Mouse (Mus musculus): ENCODE measurements around the gene Adgrv1.
"Not testable (repeated sequence)": the region's sequence is repeated elsewhere in the genome, so short reads cannot be mapped to it uniquely, and the experiment has no call there.

Adgrv1 gene

DNA sequence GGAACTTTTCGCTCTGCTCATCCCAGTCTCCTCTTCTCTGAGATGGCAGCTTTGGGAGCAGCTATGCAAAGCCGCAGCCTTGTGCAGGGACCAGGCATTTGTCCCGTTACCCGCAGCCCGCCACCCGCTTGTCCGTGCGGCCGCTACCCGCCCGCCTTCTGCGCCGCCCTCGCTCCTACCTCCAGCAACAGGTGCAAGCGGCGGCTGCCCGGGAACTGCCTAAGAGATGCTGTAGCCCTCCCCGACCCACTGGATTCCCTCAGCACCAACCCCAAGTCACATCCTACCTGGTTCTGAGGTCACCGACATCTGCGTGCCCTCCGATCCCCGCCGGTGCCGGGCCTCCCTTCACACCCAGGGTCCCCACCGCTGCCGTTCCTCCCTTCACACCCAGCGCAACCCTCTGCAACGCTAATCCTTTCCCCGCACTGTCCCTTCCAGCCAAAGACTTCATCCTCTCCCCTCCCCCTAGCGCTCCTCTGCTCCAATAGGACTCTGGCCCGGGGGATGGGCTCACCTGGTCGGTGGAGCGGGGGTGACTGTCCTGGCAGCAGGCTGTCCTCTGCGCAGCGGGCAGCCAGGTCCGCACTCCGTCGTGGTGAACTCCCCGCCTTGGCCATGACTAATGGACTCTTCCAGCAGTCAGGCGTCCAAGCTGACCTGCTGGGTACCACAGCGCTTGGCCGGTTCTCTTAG, at the start of gene Adgrv1:
Gene Adgrv1 (minus strand): TSS at position 435 of the 696 bp plus-strand sequence.
- DNase-seq (ENCODE audit: low spot score in 2 of 2), result peak; percentile 11 to 26

DNA sequence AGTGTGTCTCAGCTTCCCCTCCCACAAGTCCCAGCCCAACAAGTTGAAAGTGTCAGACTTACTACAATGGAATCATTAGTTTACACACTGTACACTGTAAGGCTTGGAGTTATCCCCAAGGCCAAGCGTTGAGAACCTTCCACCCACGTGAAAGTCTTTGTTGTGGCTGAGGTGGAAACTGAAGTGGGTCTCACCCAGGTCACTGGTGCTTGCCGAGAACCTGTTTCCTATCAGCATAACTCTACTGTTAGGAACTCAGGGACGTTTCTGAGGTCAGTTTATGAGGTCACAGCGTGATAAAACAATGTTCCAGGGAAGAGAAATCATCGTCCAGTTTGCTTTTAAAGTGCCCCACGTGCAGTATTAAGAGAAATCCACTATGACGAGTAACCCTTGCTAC, 42.4 kb upstream of the Adgrv1 start:
- no peak for DNase-seq (ENCODE audit: low spot score in 2 of 2)

DNA sequence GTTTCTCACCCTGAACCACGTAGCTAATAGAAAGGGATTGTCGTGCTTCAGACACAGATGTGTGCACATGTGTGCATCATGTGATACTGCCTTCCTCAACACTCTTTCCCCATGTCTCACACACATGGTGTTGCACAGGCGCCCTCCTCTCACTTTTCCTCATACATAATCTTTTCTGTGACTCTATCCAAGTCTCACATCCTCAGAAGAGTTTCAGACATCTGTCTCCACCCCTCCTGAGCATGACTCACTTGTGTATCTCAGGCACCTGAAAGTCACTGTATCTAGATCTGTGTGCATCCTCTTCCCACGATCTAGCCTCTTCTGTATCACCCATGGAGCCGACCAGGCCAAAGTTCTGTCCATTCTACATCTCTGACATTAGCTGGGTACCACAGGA, 34.8 kb upstream of the Adgrv1 start:
- no peak for DNase-seq (ENCODE audit: low spot score in 2 of 2)

DNA sequence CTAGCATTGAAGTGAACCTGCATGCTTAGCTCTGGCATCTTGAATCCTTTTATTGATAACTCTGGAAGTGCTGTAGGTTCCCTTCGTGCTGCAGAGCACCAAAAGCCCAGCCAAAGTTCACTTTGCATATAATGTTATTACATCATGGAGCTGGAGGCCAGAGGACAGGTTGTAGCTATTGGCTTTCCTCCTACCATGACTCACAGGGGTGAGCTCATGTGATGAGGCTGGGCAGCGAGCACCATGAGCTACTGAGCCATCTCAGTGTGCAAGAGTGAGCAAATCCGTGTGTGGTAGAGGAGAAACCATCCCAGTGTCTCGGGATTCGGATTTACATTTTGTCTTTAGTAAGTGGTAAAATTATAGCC, 31.4 kb upstream of the Adgrv1 start:
- no peak for DNase-seq (ENCODE audit: low spot score in 2 of 2)

DNA sequence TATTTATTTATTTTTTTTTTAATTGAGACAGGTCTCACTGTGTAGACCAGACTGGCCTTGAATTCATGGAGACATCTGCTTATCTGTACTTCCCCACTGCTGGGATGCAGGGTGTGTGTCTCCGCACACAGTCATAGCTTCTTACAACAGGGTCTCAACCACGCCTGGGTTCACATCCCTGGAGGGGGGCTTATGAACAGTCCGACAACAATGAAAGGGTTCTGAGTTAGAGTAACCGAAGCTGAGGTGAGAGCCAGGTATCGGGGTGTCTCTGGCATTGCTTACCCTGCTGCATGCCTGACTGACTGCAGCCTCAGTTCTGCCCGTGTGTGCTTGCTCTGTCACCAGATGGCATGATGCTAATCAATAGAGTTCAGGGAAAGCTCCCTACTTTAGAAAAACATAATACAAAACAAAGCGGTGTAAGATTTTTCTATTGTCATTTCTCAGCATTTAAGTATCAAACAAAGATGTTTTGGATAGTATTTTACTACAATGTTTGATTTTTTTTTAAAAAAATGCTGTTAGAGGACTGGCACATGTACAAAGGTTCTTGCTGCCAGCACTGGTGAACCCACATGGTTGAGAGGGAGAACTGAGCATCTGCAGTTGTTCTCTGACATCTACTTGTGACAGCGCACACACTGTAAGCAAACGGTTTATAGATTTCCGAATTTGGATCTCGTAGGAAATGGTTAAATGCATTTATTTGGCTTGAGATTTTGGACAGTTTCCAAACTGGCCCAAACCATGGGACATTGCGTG, 30.8 kb upstream of the Adgrv1 start:
- DNase-seq (ENCODE audit: low spot score in 2 of 2), result no peak

- DNase-seq (ENCODE audit: low spot score in 2 of 2), result peak in 1 of 2 experiments; percentile 11
These were observed 25.2 kb upstream of the Adgrv1 start for GRCm38 (mm10) chr13:81658053-81658752.

DNA sequence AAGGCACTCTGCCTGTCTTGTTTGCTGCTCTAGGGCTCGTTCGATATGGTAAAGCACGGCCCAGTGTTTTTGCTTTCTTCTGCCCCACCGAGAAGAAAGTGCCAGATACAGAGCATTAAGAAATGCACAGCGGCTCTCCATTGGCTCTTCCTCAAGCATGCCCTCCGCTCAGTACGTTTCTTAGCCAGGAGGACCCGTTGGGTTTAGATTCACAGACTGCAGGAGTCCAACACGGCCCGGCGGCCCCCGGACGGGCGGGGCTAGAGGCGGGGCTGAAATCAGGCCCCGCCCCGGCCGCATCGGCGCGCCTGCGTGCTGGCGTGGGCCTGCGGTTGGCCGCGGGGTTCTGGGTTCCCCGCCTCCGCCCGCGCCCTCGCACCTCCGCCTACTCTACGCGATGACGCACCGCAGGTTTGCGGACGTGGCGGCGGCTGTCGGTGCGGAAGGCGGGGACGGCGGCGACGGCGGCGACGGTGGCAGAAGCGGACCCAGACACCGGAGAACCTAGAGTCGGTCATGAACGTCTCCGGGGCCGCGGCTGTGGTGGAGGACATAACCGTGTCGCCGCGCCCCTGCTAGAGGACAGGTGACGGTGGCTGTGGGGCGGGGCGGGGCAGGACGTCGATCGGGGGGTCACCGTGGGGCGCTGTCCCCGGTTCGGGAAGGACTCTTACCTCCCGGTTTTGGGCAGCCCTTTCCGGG, 24.5 kb upstream of the Adgrv1 start, which contains the start of gene Lysmd3:
Gene Lysmd3 (plus strand): TSS at position 313 of the 702 bp plus-strand sequence.
- DNase-seq (ENCODE audit: low spot score in 2 of 2), result peak; percentile 89 to 92

DNA sequence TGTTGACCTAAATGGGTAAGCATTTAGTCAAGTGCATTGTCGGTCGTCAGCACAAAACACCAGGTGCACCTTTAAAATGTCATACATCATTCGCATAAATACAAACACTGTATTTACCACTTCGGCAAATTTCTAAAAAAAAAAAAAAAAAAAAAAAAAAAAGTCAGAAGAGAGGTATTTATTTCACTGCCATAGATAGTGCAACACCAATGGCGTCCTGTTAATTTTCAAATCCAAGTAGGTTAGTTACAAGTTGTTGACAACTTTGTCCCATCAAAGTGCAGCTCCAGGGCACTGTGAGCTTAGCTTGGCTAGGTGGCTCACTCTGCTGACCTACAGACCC, 24.0 kb upstream of the Adgrv1 start:
- DNase-seq (ENCODE audit: low spot score in 2 of 2), result no peak

GRCm38 (mm10) chr13:81656091-81656850, 23.3 kb upstream of the Adgrv1 start:
- DNase-seq (ENCODE audit: low spot score in 2 of 2), result no peak

GRCm38 (mm10) chr13:81650382-81650781, 17.4 kb upstream of the Adgrv1 start:
- DNase-seq (ENCODE audit: low spot score in 2 of 2), result not testable (repeated sequence)

DNA sequence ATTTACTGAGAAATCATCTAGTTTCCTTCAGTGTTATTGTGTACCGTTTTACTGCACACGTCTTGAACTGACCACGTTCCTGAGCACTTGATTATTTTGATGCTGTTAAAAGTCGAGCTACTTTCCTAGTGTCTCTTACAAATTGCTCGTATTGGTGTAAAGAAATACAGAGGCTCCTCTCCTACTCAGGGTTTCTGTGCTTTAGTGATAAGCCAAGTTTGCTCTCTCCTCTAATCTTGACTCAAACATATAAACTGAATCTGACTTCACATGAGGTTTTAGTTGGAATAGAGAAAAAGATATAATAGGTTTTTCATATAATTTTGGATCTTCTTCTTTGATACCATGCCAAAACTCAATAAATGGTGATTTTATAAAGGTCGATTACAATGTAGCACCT, 13.4 kb upstream of the Adgrv1 start:
- no peak for DNase-seq (ENCODE audit: low spot score in 2 of 2)

- DNase-seq (ENCODE audit: low spot score in 2 of 2), result no peak
These were observed 11.2 kb upstream of the Adgrv1 start for GRCm38 (mm10) chr13:81644047-81644565.

DNA sequence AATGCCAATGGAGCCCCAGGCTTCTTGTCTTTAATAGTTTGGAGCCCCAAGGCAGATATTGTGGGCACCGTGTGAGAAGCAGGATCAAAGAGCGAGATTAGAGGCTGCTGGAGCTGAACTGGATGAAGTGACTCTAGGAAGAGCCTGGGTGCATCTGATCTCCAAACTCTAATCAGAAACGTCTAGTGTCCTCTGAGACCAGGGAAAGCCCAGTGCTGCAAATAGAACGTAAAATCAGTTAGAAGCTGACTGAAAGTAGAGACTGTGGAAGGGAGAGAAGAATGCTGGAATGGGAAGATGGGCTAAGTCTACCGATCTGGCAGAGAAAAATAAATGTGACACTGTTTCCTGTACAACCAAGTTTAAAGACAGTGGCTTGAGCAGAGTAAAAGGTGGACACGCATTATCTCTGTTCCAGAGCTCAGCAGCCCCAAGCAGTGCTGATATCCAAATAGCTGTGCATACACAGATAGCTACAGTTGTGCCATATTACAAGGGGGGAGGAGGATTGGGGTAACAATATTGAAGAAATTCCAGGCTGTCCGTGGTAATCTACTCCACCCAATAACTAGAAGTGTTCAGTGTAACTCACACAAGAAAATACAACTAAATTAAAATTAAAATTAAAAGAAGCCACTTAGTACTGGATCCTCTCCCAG, 9.7 kb upstream of the Adgrv1 start:
- DNase-seq (ENCODE audit: low spot score in 2 of 2), result no peak

DNA sequence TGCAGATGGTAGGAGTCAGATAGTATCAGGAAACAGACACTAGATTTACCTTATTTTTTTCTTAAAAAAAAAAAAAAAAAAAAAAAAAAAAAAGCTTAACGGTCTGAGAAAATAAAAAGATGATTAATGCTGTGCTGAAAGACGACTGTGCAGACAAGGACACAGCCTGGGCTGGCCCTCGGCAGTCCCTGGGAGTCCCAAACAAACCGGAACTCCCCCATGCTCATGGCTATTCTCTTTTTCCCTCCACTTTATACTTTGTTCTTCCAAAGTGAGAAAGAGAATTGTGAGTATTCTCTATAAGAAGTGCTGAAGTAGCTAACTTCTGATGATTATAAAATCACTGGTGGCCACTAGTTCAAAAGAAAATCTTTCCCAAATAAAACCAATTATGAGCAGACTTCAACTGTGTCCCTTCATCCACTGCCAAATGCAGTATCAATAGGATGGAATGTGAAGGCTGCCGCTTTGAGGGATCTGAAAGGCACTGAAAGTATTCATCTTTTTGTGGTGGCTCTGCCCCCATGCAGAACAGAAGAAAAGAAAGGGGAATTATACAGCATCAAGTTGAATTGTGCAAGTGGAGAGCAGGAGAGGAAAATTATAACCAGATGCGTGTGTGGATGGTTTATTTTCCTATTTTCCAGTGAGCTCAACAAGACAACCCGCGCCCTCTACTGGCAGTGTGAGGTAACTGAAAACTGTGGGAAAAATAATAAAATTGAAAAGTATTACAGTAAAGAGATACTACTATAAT, 8.5 kb upstream of the Adgrv1 start:
- DNase-seq (ENCODE audit: low spot score in 2 of 2), result no peak

GRCm38 (mm10) chr13:81640881-81641280, 7.9 kb upstream of the Adgrv1 start:
- DNase-seq (ENCODE audit: low spot score in 2 of 2), result no peak

DNA sequence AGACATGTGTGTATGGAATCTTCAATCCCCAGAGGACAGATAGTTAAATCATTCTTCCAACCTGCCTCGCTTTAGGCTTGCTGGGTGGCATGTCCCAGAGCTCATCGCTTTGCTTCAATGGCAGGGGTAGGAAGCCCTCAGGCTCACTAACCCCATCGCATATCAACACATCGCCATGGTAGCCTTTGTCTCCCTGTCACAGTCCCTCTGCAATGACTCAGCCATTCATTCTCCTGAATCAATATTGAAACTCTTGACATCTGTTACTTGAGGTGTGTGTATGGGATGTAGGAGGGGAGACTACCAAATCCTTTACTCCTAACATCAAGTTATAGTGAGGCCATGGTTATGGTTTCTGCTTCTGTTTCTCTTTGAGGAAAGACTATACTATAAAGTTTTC, 6.7 kb upstream of the Adgrv1 start:
- no peak for DNase-seq (ENCODE audit: low spot score in 2 of 2)

DNA sequence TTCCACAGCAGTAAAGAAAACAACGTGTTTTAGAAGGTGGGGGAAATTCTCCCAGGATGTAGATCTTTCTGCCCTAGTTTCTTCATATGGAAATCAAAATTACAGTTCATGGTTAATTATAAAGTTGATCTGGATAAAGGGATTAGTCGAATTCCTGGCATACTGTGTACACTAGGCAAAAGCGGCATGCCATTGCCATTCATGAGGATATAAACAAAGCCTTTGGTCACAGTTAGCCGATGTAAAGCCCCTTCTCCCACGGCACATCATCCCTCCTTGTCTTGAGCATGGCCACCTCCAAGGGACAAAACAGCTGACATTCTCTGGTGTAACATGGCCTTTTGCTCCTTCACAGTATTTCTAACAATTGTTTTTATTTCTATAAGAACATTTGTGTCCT, 2.4 kb downstream of the Adgrv1 start:
- DNase-seq (ENCODE audit: low spot score in 2 of 2), result no peak

- no peak for DNase-seq (ENCODE audit: low spot score in 2 of 2)
These were observed 3.6 kb downstream of the Adgrv1 start for GRCm38 (mm10) chr13:81629395-81629794.

DNA sequence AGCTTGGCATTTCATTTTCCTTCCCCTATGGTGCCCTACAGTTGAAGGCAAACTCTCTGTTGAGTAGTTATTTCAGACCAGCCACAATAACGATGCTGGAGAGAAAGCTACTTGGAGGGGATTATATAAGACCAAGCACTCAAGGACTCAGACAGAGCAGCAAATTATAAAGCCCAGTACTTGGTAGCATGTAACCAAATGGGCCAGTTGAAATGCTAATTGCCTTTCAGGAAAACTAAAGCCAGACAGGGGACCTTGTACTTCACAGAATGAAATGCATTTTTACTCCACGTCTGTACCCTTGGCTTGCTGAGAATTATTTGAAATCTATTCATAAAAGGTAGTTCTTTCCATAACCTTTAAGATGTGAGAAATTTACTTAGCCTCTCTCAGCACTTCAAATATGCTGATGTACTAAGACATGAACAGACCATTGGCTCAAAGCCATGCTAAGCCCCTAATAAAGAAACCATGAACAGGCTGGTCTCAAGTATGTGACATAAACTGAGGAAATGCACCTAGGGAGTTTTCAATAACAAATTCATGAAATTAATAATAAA, 4.2 kb downstream of the Adgrv1 start:
- DNase-seq (ENCODE audit: low spot score in 2 of 2), result no peak

GRCm38 (mm10) chr13:81627861-81628260, 5.1 kb downstream of the Adgrv1 start:
- not testable (repeated sequence) for DNase-seq (ENCODE audit: low spot score in 2 of 2)
